Mouse (Mus musculus): ENCODE results near the gene Atxn2.
"Not testable (repeated sequence)": the region's sequence is repeated elsewhere in the genome, so short reads cannot be mapped to it uniquely, and the experiment has no call there.

Atxn2 gene

GRCm38 (mm10) chr5:121834991-121835747 is 124.0 kb downstream of the Atxn2 start:
- peak; percentile 45 for DNase-seq (ENCODE audit: low read depth)

GRCm38 (mm10) chr5:121835949-121836691 is 125.0 kb downstream of the Atxn2 start:
- no peak for DNase-seq (ENCODE audit: low read depth)

- DNase-seq (ENCODE audit: low read depth), result peak; percentile 95
Measured at GRCm38 (mm10) chr5:121836692-121837415, 125.7 kb downstream of the Atxn2 start.

GRCm38 (mm10) chr5:121837441-121838340 is 126.6 kb downstream of the Atxn2 start, which contains the start of gene Sh2b3:
Gene Sh2b3 (minus strand): TSS chr5:121837646.
- peak; percentile 71 for DNase-seq (ENCODE audit: low read depth)

GRCm38 (mm10) chr5:121838341-121839127 is 127.4 kb downstream of the Atxn2 start:
- peak; percentile 74 for DNase-seq (ENCODE audit: low read depth)

GRCm38 (mm10) chr5:121839128-121839473 is 128.0 kb downstream of the Atxn2 start:
- DNase-seq (ENCODE audit: low read depth), result peak; percentile 49

GRCm38 (mm10) chr5:121841516-121841915 is 130.4 kb downstream of the Atxn2 start:
- DNase-seq (ENCODE audit: low read depth), result no peak

- no peak for DNase-seq (ENCODE audit: low read depth)
Measured at GRCm38 (mm10) chr5:121841973-121842372, 130.8 kb downstream of the Atxn2 start.

GRCm38 (mm10) chr5:121842665-121843118 is 131.6 kb downstream of the Atxn2 start:
- peak; percentile 92 for DNase-seq (ENCODE audit: low read depth)

GRCm38 (mm10) chr5:121843138-121843905 is 132.2 kb downstream of the Atxn2 start:
- no peak for DNase-seq (ENCODE audit: low read depth)

GRCm38 (mm10) chr5:121845361-121845760 is 134.2 kb downstream of the Atxn2 start:
- no peak for DNase-seq (ENCODE audit: low read depth)

- DNase-seq (ENCODE audit: low read depth), result no peak
Measured at GRCm38 (mm10) chr5:121846322-121846721, 135.2 kb downstream of the Atxn2 start.

- not testable (repeated sequence) for DNase-seq (ENCODE audit: low read depth)
Measured at GRCm38 (mm10) chr5:121847269-121847668, 136.1 kb downstream of the Atxn2 start.

GRCm38 (mm10) chr5:121848035-121848519 is 136.9 kb downstream of the Atxn2 start:
- DNase-seq (ENCODE audit: low read depth), result peak; percentile 72

GRCm38 (mm10) chr5:121848743-121849142 is 137.6 kb downstream of the Atxn2 start, which contains the start of gene Pheta1:
Gene Pheta1 (plus strand): TSS chr5:121848984.
- peak; percentile 90 for DNase-seq (ENCODE audit: low read depth)

GRCm38 (mm10) chr5:121849478-121850349 is 138.6 kb downstream of the Atxn2 start:
- peak; percentile 20 for DNase-seq (ENCODE audit: low read depth)

- DNase-seq (ENCODE audit: low read depth), result no peak
Measured at GRCm38 (mm10) chr5:121853368-121854051, 142.4 kb downstream of the Atxn2 start.

GRCm38 (mm10) chr5:121854768-121855167 is 143.6 kb downstream of the Atxn2 start:
- no peak for DNase-seq (ENCODE audit: low read depth)
